Mouse (Mus musculus) left cerebral cortex, postnatal 10 days (tissue): Measurements from ENCODE around the gene Snapc3. TPM values are rescaled to one million over a fixed set of nuclear protein-coding genes. Genes with fewer than 3 reads are reported as not detected.
A peak's percentile ranks its signal among the peaks of the same experiment; 100 is the strongest.

ENCODE experiments used
- DNase-seq, 2 experiments: peaks; one replicate each; pipeline ENCODE4 v3.0.0; 2021 to 2022; ENCODE audit warnings: low spot score in 2 of 2, mixed read lengths in 1 of 2; ENCODE audit errors: extremely low spot score in 1 of 2
- intact Hi-C: fragments of 180-260 bp; cut with DNase I; formaldehyde crosslinking; loops from one replicate; pipeline ENCODE4 v1.15.1; 2025
- total RNA-seq, 2 experiments: library from RNA; stranded (reverse); gene quantifications; 2 replicates each; pipeline ENCODE4 v1.2.3; 2021

Snapc3 gene
- total RNA-seq: 10 to 100 TPM; 39.9 to 42.6 TPM

- peak; percentile 96 to 97 for DNase-seq
- intact Hi-C loops: loop anchor here (10.0 kb wide), 1 partner anchor 112 kb away; no protein-coding TSS in a partner anchor
These were observed at the start of gene Snapc3 for GRCm38 (mm10) chr4:83417160-83417819. Gene Snapc3, plus strand, starts transcription at chr4:83417724.

- intact Hi-C loops: no loop called here
- DNase-seq: no peak
These were observed 44.1 kb upstream of the Snapc3 start for GRCm38 (mm10) chr4:83373381-83373780.

- intact Hi-C loops: no loop called here
- DNase-seq: no peak
These were observed 41.9 kb upstream of the Snapc3 start for GRCm38 (mm10) chr4:83375650-83376049.

- no peak for DNase-seq
- intact Hi-C loops: no loop called here
These were observed 41.0 kb upstream of the Snapc3 start for GRCm38 (mm10) chr4:83376461-83377015.

GRCm38 (mm10) chr4:83379036-83379435, 38.5 kb upstream of the Snapc3 start:
- no peak for DNase-seq
- intact Hi-C loops: no loop called here

- intact Hi-C loops: no loop called here
- DNase-seq: no peak
These were observed 37.8 kb upstream of the Snapc3 start for GRCm38 (mm10) chr4:83379746-83380145.

- DNase-seq: no peak
- intact Hi-C loops: no loop called here
These were observed 37.3 kb upstream of the Snapc3 start for GRCm38 (mm10) chr4:83380266-83380665.

- intact Hi-C loops: no loop called here
- no peak for DNase-seq
These were observed 33.5 kb upstream of the Snapc3 start for GRCm38 (mm10) chr4:83383899-83384490.

- intact Hi-C loops: no loop called here
- no peak for DNase-seq
These were observed 32.4 kb upstream of the Snapc3 start for GRCm38 (mm10) chr4:83385091-83385490.

- no peak for DNase-seq
These were observed 27.0 kb upstream of the Snapc3 start for GRCm38 (mm10) chr4:83390551-83390950.

GRCm38 (mm10) chr4:83391956-83392355, 25.6 kb upstream of the Snapc3 start:
- intact Hi-C loops: no loop called here
- no peak for DNase-seq

More at GRCm38 (mm10) chr4:83390551-83390950, 27.0 kb upstream of the Snapc3 start:
- intact Hi-C loops: no loop called here

- intact Hi-C loops: no loop called here
- DNase-seq: no peak
These were observed 23.8 kb upstream of the Snapc3 start for GRCm38 (mm10) chr4:83393733-83394132.

GRCm38 (mm10) chr4:83396346-83396745, 21.2 kb upstream of the Snapc3 start:
- intact Hi-C loops: no loop called here
- no peak for DNase-seq

- no peak for DNase-seq
- intact Hi-C loops: no loop called here
These were observed 20.3 kb upstream of the Snapc3 start for GRCm38 (mm10) chr4:83396996-83397770.

GRCm38 (mm10) chr4:83398527-83398926, 19.0 kb upstream of the Snapc3 start:
- intact Hi-C loops: no loop called here
- no peak for DNase-seq

GRCm38 (mm10) chr4:83400691-83401595, 16.6 kb upstream of the Snapc3 start:
- intact Hi-C loops: no loop called here
- no peak for DNase-seq

GRCm38 (mm10) chr4:83401712-83402111, 15.8 kb upstream of the Snapc3 start:
- intact Hi-C loops: no loop called here
- DNase-seq: no peak

- intact Hi-C loops: loop anchor here (5.0 kb wide), 1 partner anchor 145 kb away; no protein-coding TSS in a partner anchor
These were observed 9.8 kb upstream of the Snapc3 start for GRCm38 (mm10) chr4:83407688-83408087.

More at GRCm38 (mm10) chr4:83407688-83408087, 9.8 kb upstream of the Snapc3 start:
- DNase-seq: no peak
